Mouse (Mus musculus) spleen, embryonic (tissue): Measurements from ENCODE around the gene Kdm8.

ENCODE experiments used
- CTCF ChIA-PET: fragments of 350-600 bp; sonication (Branson Sonifier 250); formaldehyde crosslinking; loops from one replicate; lab custom pipeline; 2022; lab: Charles Lee

Kdm8 gene

GRCm38 (mm10) chr7:125444464-125445401, at the start of gene Kdm8:
Gene Kdm8, plus strand, starts transcription at chr7:125444676.
- CTCF ChIA-PET: no interaction called here

- CTCF ChIA-PET: interaction anchor here (0.7 kb wide), 1 partner anchor 302 kb away, joined by 3 read pairs; no protein-coding TSS in a partner anchor
These were observed 46.4 kb upstream of the Kdm8 start for GRCm38 (mm10) chr7:125398116-125398515.

GRCm38 (mm10) chr7:125398687-125399086, 45.8 kb upstream of the Kdm8 start:
- CTCF ChIA-PET: no interaction called here

- CTCF ChIA-PET: no interaction called here
These were observed 37.3 kb upstream of the Kdm8 start for GRCm38 (mm10) chr7:125407136-125407535.

- CTCF ChIA-PET: no interaction called here
These were observed 29.4 kb upstream of the Kdm8 start for GRCm38 (mm10) chr7:125415087-125415486.

GRCm38 (mm10) chr7:125415776-125416175, 28.7 kb upstream of the Kdm8 start:
- CTCF ChIA-PET: no interaction called here

GRCm38 (mm10) chr7:125416762-125417161, 27.7 kb upstream of the Kdm8 start:
- CTCF ChIA-PET: no interaction called here

GRCm38 (mm10) chr7:125418413-125418812, 26.1 kb upstream of the Kdm8 start:
- CTCF ChIA-PET: no interaction called here

- CTCF ChIA-PET: interaction anchor here (0.6 to 1.1 kb wide), 3 partner anchors 27 to 218 kb away, joined by 3 read pairs; no protein-coding TSS in a partner anchor
These were observed 24.3 kb upstream of the Kdm8 start for GRCm38 (mm10) chr7:125420190-125420589.

GRCm38 (mm10) chr7:125421911-125422310, 22.6 kb upstream of the Kdm8 start:
- CTCF ChIA-PET: interaction anchor here (0.7 to 1.2 kb wide), 2 partner anchors 21 to 217 kb away, joined by 3 read pairs; no protein-coding TSS in a partner anchor

- CTCF ChIA-PET: no interaction called here
These were observed 21.4 kb upstream of the Kdm8 start for GRCm38 (mm10) chr7:125423056-125423455.

- CTCF ChIA-PET: no interaction called here
These were observed 16.9 kb upstream of the Kdm8 start for GRCm38 (mm10) chr7:125427492-125428090.

GRCm38 (mm10) chr7:125428381-125428780, 16.1 kb upstream of the Kdm8 start:
- CTCF ChIA-PET: no interaction called here

- CTCF ChIA-PET: interaction anchor here (0.7 kb wide), 1 partner anchor 8 kb away, joined by 5 read pairs; no protein-coding TSS in a partner anchor
These were observed 15.5 kb upstream of the Kdm8 start for GRCm38 (mm10) chr7:125428816-125429500.

GRCm38 (mm10) chr7:125430170-125430842, 14.2 kb upstream of the Kdm8 start:
- CTCF ChIA-PET: interaction anchor here (0.7 kb wide), 1 partner anchor 29 kb away, joined by 3 read pairs; no protein-coding TSS in a partner anchor

- CTCF ChIA-PET: no interaction called here
These were observed 10.6 kb upstream of the Kdm8 start for GRCm38 (mm10) chr7:125433874-125434273.

GRCm38 (mm10) chr7:125434666-125435290, 9.7 kb upstream of the Kdm8 start:
- CTCF ChIA-PET: no interaction called here

- CTCF ChIA-PET: no interaction called here
These were observed 2.2 kb upstream of the Kdm8 start for GRCm38 (mm10) chr7:125442323-125442722.

GRCm38 (mm10) chr7:125444076-125444463, 406 bp upstream of the Kdm8 start:
- CTCF ChIA-PET: no interaction called here

GRCm38 (mm10) chr7:125450678-125451077, 6.2 kb downstream of the Kdm8 start:
- CTCF ChIA-PET: no interaction called here

GRCm38 (mm10) chr7:125451078-125451477, 6.6 kb downstream of the Kdm8 start:
- CTCF ChIA-PET: no interaction called here
